Mouse (Mus musculus): ENCODE data around the gene Soat2.

GRCm38 (mm10) chr15:102193652-102194051 is 43.3 kb downstream of the Soat2 start:
- TF ChIP-seq POLR2A (IDR thresholded peaks at IDR 0.05; ENCODE audit: control insufficient read depth, extremely low read depth, insufficient read depth, low read length, poor library complexity) (no peak), CTCF (IDR thresholded peaks at IDR 0.05; ENCODE audit: borderline replicate concordance, control insufficient read depth, extremely low read depth, insufficient read depth, low read length, poor library complexity) (no peak)
